Mouse (Mus musculus) lung, adult 2 months (tissue): ENCODE measurements around the gene Hoxa10.

ENCODE experiments used
- CTCF ChIP-seq: fragments of 200-500 bp; IDR thresholded peaks from 2 replicates; pipeline ENCODE4 v1.5.1; 2011; ENCODE audit warnings: mild to moderate bottlenecking, low read length, control low read depth; ENCODE audit not compliant: insufficient read depth
- POLR2A ChIP-seq: fragments of 200-500 bp; IDR thresholded peaks from 2 replicates; pipeline ENCODE4 v1.6.1; 2011; ENCODE audit warnings: low read depth, mild to moderate bottlenecking, control low read depth, low read length, borderline replicate concordance; ENCODE audit errors: extremely low read depth

DNA sequence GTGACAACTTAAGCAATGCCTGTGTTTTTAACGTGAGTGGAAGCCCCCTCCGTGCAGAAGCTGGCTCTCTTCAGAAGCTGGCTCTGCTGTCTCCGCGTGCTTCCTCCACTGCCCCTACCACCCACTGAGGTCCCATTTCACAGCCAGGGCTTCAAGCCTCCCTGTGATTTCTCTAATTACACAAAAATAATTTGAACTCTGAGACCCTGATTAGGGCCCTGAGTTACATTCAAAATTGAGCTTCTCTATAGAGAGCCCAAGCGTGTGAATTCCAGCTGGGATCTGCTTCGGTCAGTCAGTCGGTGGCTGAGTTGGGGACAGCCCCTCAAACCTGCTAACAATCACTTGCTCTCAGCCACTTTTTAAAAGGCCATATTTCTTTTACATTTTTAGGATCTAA lies 27.7 kb upstream of the Hoxa10 start:
- no peak for TF ChIP-seq CTCF
- TF ChIP-seq POLR2A = no peak
